Comparison of ENCODE assay signal across 21 mouse cellular contexts in genomic region chr7:98077453-98077852, GRCm38 (mm10). TPM values are rescaled to one million over a fixed set of nuclear protein-coding genes. Genes with fewer than 3 reads are reported as not detected.
DNase-seq lines count a peak whose midpoint lies in the region; ATAC-seq and TF ChIP-seq lines count a peak whose summit lies in the region.
"Had no signal": no experiment of that assay in that cellular context is flagged by ENCODE, and none has a peak within 500 bp of the region (broad histone marks: within the 10 kb centered on the region; RNA-seq: fewer than 3 reads in every experiment).

No protein-coding gene starts in this region.

- H3K9me3 ChIP-seq in liver, embryonic 12.5 days (replicated peaks): no peaks in the 10 kb centered on the region
- no peaks in the 10 kb centered on the region for H3K9me3 ChIP-seq in E14TG2a.4 (ENCODE audit: low read length)
- H3K9me3 ChIP-seq in liver, postnatal 0 days (ENCODE audit: low read length): no peaks in the 10 kb centered on the region
- H3K9me3 ChIP-seq: embryonic facial prominence, embryonic 15.5 days; forebrain, embryonic 10.5 days; forebrain, embryonic 15.5 days; hindbrain, embryonic 15.5 days had no signal

- no peak for ATAC-seq in liver, embryonic 12.5 days
- 0 out of 2 replicates have a peak, but pooled peaks have one; percentile 15 for ATAC-seq in liver, postnatal 0 days
- no peak for ATAC-seq in megakaryocyte-erythroid progenitor cell, adult 5-6 weeks (replicated peaks; ENCODE audit: low FRiP score, low TSS enrichment, poor library complexity, severe bottlenecking)
- ATAC-seq: activated CD4-positive, CD25-positive, alpha-beta regulatory T cell, adult 4 months; CD4-positive, CD25-positive, alpha-beta regulatory T cell, adult 4 months; forebrain, embryonic 15.5 days; Patski had no signal

- peaks cover 2% of the 10 kb centered on the region; the same call in 1 of the 2 replicates for H3K4me1 ChIP-seq in liver, adult 2 months (ENCODE audit: control insufficient read depth, insufficient read depth, low read length)
- peaks cover 11% of the 10 kb centered on the region for H3K4me1 ChIP-seq in liver, embryonic 12.5 days
- peaks cover 26% of the 10 kb centered on the region for H3K4me1 ChIP-seq in E14TG2a.4 (replicated peaks; ENCODE audit: low read depth, low read length)
- no peaks in the 10 kb centered on the region for H3K4me1 ChIP-seq in liver, postnatal 0 days (ENCODE audit: insufficient read depth)
- H3K4me1 ChIP-seq: hindbrain, embryonic 15.5 days had no signal

- H3K27ac ChIP-seq in liver, adult 2 months (replicated peaks; ENCODE audit: insufficient read depth, low read depth, low read length): peak overlapping the region; percentile 37; the same call in 1 of the 2 replicates
- no peak overlapping the region for H3K27ac ChIP-seq in liver, embryonic 12.5 days
- H3K27ac ChIP-seq in liver, postnatal 0 days (ENCODE audit: low read depth): no peak overlapping the region
- H3K27ac ChIP-seq: embryonic facial prominence, embryonic 15.5 days; forebrain, embryonic 10.5 days; forebrain, embryonic 15.5 days; hindbrain, embryonic 15.5 days had no signal

- TF ChIP-seq POLR2A in liver, adult 2 months (IDR thresholded peaks at IDR 0.05; ENCODE audit: extremely low read depth, insufficient read depth, low read length): no peak

- H3K36me3 ChIP-seq in liver, adult 2 months (ENCODE audit: control insufficient read depth, insufficient read depth, low read length): peaks cover 8% of the 10 kb centered on the region; the same call in 1 of the 2 replicates
- H3K36me3 ChIP-seq in liver, embryonic 12.5 days: peaks cover 67% of the 10 kb centered on the region
- no peaks in the 10 kb centered on the region for H3K36me3 ChIP-seq in E14TG2a.4 (ENCODE audit: insufficient read depth, low read length)
- peaks cover 48% of the 10 kb centered on the region for H3K36me3 ChIP-seq in liver, postnatal 0 days (replicated peaks; ENCODE audit: insufficient read depth, low read length)
- H3K36me3 ChIP-seq: embryonic facial prominence, embryonic 15.5 days; hindbrain, embryonic 15.5 days had no signal

- TF ChIP-seq CTCF in liver, adult 2 months (IDR thresholded peaks at IDR 0.05; ENCODE audit: low read depth, low read length): no peak
- no peak for TF ChIP-seq CTCF in E14TG2a.4 (conservative IDR thresholded peaks at IDR 0.05; ENCODE audit: low read length)
- no peak for TF ChIP-seq CTCF in liver, postnatal 0 days (IDR thresholded peaks at IDR 0.05; ENCODE audit: low read depth)

- H3K4me3 ChIP-seq in liver, adult 2 months (ENCODE audit: insufficient read depth, low read depth, low read length): no peak overlapping the region
- no peak overlapping the region for H3K4me3 ChIP-seq in liver, embryonic 12.5 days
- H3K4me3 ChIP-seq in E14TG2a.4 (replicated peaks; ENCODE audit: low read length): peak overlapping the region; percentile 50
- H3K4me3 ChIP-seq in liver, postnatal 0 days (ENCODE audit: low read depth, low read length): no peak overlapping the region
- H3K4me3 ChIP-seq: embryonic facial prominence, embryonic 15.5 days; erythroblast, embryonic 14.5 days; forebrain, embryonic 10.5 days; forebrain, embryonic 15.5 days; hindbrain, embryonic 15.5 days had no signal

- H3K4me2 ChIP-seq in liver, embryonic 12.5 days: no peak overlapping the region
- H3K4me2 ChIP-seq in liver, postnatal 0 days (ENCODE audit: low read depth, low read length): no peak overlapping the region
- H3K4me2 ChIP-seq: embryonic facial prominence, embryonic 15.5 days; forebrain, embryonic 15.5 days; hindbrain, embryonic 15.5 days had no signal

- peak; percentile 13 for DNase-seq in liver, adult 2 months (ENCODE audit: extremely low read depth, low read depth, low spot score)
- peak; percentile 54 for DNase-seq in 416B (ENCODE audit: low read depth)
- DNase-seq in liver, postnatal 0 days: no peak
- DNase-seq: adrenal gland, postnatal 14 days; B cell, adult 2 months; cerebellum, adult 11-12 months; cerebellum, adult 9-10 months; cerebellum, postnatal 25 days; gastrocnemius, postnatal 36 days; heart, adult 11 months had no signal

- H3K27me3 ChIP-seq in liver, adult 2 months (ENCODE audit: control insufficient read depth, insufficient read depth, low read length): no peaks in the 10 kb centered on the region
- H3K27me3 ChIP-seq in liver, embryonic 12.5 days (replicated peaks): no peaks in the 10 kb centered on the region
- H3K27me3 ChIP-seq in E14TG2a.4 (ENCODE audit: insufficient read depth, low read length): peaks cover 28% of the 10 kb centered on the region
- H3K27me3 ChIP-seq in liver, postnatal 0 days (ENCODE audit: insufficient read depth, low read length): no peaks in the 10 kb centered on the region
- H3K27me3 ChIP-seq: embryonic facial prominence, embryonic 15.5 days; forebrain, embryonic 15.5 days; hindbrain, embryonic 15.5 days; Patski had no signal

- no peak overlapping the region for H3K9ac ChIP-seq in liver, adult 2 months (ENCODE audit: low read depth, low read length)
- no peak overlapping the region for H3K9ac ChIP-seq in liver, embryonic 12.5 days
- no peak overlapping the region for H3K9ac ChIP-seq in liver, postnatal 0 days (replicated peaks)
- H3K9ac ChIP-seq: embryonic facial prominence, embryonic 15.5 days; forebrain, embryonic 15.5 days; hindbrain, embryonic 15.5 days had no signal

- TF ChIP-seq EP300 in liver, postnatal 0 days (IDR thresholded peaks at IDR 0.05; ENCODE audit: low read depth): no peak

- 82% methylated on average over 11 of the region's 11 CpGs for WGBS in liver, adult 2 months
- WGBS in liver, embryonic 12.5 days (ENCODE audit: insufficient replicate concordance): 72% methylated on average over 11 of the region's 11 CpGs
- WGBS in liver, postnatal 0 days (ENCODE audit: insufficient replicate concordance): 77% methylated on average over 11 of the region's 11 CpGs

- no peaks in the 10 kb centered on the region; the same call in 1 of the 2 replicates for H3K79me2 ChIP-seq in liver, adult 2 months (ENCODE audit: control insufficient read depth, insufficient read depth, low read length)

RNA-seq across cellular contexts. Expression of gene Myo7a, which starts 41.9 kb away (rescaled TPM):
- 7.0 and 11.5 TPM in 2 replicates for total RNA-seq in liver, adult 2 months (2014; rRNA removed)
- polyA plus RNA-seq in liver, adult 2 months (2012; rRNA removed): 8.2 and 11.0 TPM in 2 replicates
- polyA plus RNA-seq in liver, embryonic 12.5 days (2016; fragmentation: Nextera tagmentation; extraction: Ambion mirVana): 14.4 TPM in 2 replicates
- polyA plus RNA-seq in liver, postnatal 0 days (2015; fragmentation: Nextera tagmentation; extraction: Ambion mirVana): 6.5 and 7.6 TPM in 2 replicates
- total RNA-seq in megakaryocyte-erythroid progenitor cell, adult 5-6 weeks (2014; fragmentation: Nextera tagmentation): 2.3 and 6.1 TPM in 2 replicates
- total RNA-seq in megakaryocyte-erythroid progenitor cell, adult 5-6 weeks (2017): 1.9 and 10.8 TPM in 2 replicates
